Mouse (Mus musculus) CH12.LX (cell line): ENCODE measurements around the gene Fam222b. TPM values are rescaled to one million over a fixed set of nuclear protein-coding genes. Genes with fewer than 3 reads are reported as not detected.

ENCODE experiments used
- DNase-seq: peaks from one replicate; pipeline ENCODE4 v3.0.0-alpha.2; 2013; ENCODE audit errors: extremely low read depth
- H3K27ac ChIP-seq: 2 replicates; pipeline ENCODE4 v1.5.1; 2012; ENCODE audit warnings: low read depth, mild to moderate bottlenecking, control low read depth, moderate library complexity; ENCODE audit not compliant: insufficient read depth
- H3K27me3 ChIP-seq: replicated peaks from 2 replicates; pipeline ENCODE3; 2012; ENCODE audit warnings: inconsistent platforms
- H3K36me3 ChIP-seq, 2 experiments: replicated peaks in 1 of 2; 2 replicates each; pipeline versions ENCODE3 to v1.6.1; 2012; ENCODE audit warnings: inconsistent platforms in 1 of 2, low read length in 1 of 2, mild to moderate bottlenecking in 1 of 2, mixed read lengths in 1 of 2, moderate library complexity in 1 of 2; ENCODE audit not compliant: control insufficient read depth in 1 of 2, insufficient read depth in 1 of 2
- H3K4me1 ChIP-seq, 2 experiments: 2 replicates each; pipeline ENCODE4 v1.6.1; 2012; ENCODE audit warnings: inconsistent platforms in 1 of 2, moderate library complexity in 1 of 2; ENCODE audit not compliant: insufficient read depth in 2 of 2, control insufficient read depth in 1 of 2
- H3K4me2 ChIP-seq: 2 replicates; pipeline ENCODE4 v1.6.1; 2012; ENCODE audit warnings: low read depth, mild to moderate bottlenecking, control low read depth; ENCODE audit not compliant: poor library complexity, insufficient read depth, severe bottlenecking
- H3K4me3 ChIP-seq, 3 experiments: fragments of 150-350 bp in 1 of 3; sonication (generic) in 1 of 3; replicated peaks in 1 of 3; 2 replicates each; pipeline versions ENCODE3 to v1.5.1; 2011 to 2012; ENCODE audit warnings: low read depth in 2 of 3, low read length in 2 of 3, mild to moderate bottlenecking in 2 of 3, moderate library complexity in 2 of 3, control low read depth in 1 of 3, improper control_type of control experiment in 1 of 3, inconsistent platforms in 1 of 3, mixed read lengths in 1 of 3; ENCODE audit not compliant: poor library complexity in 1 of 3
- H3K79me2 ChIP-seq: replicated peaks from 2 replicates; pipeline ENCODE4 v1.6.1; 2012; ENCODE audit warnings: mild to moderate bottlenecking, moderate library complexity; ENCODE audit not compliant: control insufficient read depth, poor library complexity, insufficient read depth, severe bottlenecking; ENCODE audit errors: extremely low read depth
- H3K9ac ChIP-seq: 2 replicates; pipeline ENCODE4 v1.6.1; 2012; ENCODE audit warnings: low read depth, mild to moderate bottlenecking, control low read depth, moderate library complexity; ENCODE audit not compliant: insufficient read depth
- H3K9me3 ChIP-seq: replicated peaks from 2 replicates; pipeline ENCODE3; 2012; ENCODE audit warnings: low read length, inconsistent platforms, mixed read lengths
- BHLHE40 ChIP-seq: IDR thresholded peaks from 2 replicates; pipeline ENCODE4 v1.6.1; 2011; ENCODE audit warnings: mild to moderate bottlenecking, low read depth, low read length, improper control_type of control experiment
- CHD1 ChIP-seq: IDR thresholded peaks from 2 replicates; pipeline ENCODE4 v1.6.1; 2012; ENCODE audit warnings: low read depth, low read length, improper control_type of control experiment, inconsistent platforms
- ELF1 ChIP-seq: IDR thresholded peaks from 2 replicates; pipeline ENCODE4 v1.6.1; 2014; ENCODE audit warnings: low read depth, mild to moderate bottlenecking, inconsistent platforms, low read length, improper control_type of control experiment
- EP300 ChIP-seq: IDR thresholded peaks from 2 replicates; pipeline ENCODE4 v1.6.1; 2011; ENCODE audit warnings: low read length, improper control_type of control experiment
- ETS1 ChIP-seq: conservative IDR thresholded peaks from 2 replicates; pipeline ENCODE4 v1.6.1; 2012; ENCODE audit warnings: low read depth, mild to moderate bottlenecking, inconsistent platforms, low read length, improper control_type of control experiment, moderate library complexity
- HCFC1 ChIP-seq: IDR thresholded peaks from 2 replicates; pipeline ENCODE4 v1.6.1; 2012; ENCODE audit warnings: low read depth, mild to moderate bottlenecking, inconsistent platforms, low read length, improper control_type of control experiment
- IRF4 ChIP-seq: IDR thresholded peaks from 2 replicates; pipeline ENCODE4 v1.6.1; 2014; ENCODE audit warnings: low read depth, mild to moderate bottlenecking, inconsistent platforms, low read length, improper control_type of control experiment
- JUN ChIP-seq: IDR thresholded peaks from 2 replicates; pipeline ENCODE4 v1.6.1; 2011; ENCODE audit warnings: low read depth, mild to moderate bottlenecking, low read length, improper control_type of control experiment, moderate library complexity; ENCODE audit not compliant: insufficient read depth
- JUND ChIP-seq: conservative IDR thresholded peaks from 2 replicates; pipeline ENCODE4 v1.6.1; 2011; ENCODE audit warnings: low read depth, low read length, improper control_type of control experiment
- KAT2A ChIP-seq: IDR thresholded peaks from 2 replicates; pipeline ENCODE4 v1.6.1; 2012; ENCODE audit warnings: low read length, improper control_type of control experiment, inconsistent platforms; ENCODE audit not compliant: insufficient replicate concordance
- MAX ChIP-seq: IDR thresholded peaks from 2 replicates; pipeline ENCODE4 v1.6.1; 2011; ENCODE audit warnings: low read length, improper control_type of control experiment
- MAZ ChIP-seq: IDR thresholded peaks from 2 replicates; pipeline ENCODE4 v1.6.1; 2012; ENCODE audit warnings: low read depth, mild to moderate bottlenecking, inconsistent platforms, low read length, improper control_type of control experiment, moderate library complexity
- MEF2A ChIP-seq: IDR thresholded peaks from 2 replicates; pipeline ENCODE4 v1.6.1; 2014; ENCODE audit warnings: low read depth, mild to moderate bottlenecking, inconsistent platforms, low read length, improper control_type of control experiment, borderline replicate concordance
- NRF1 ChIP-seq: IDR thresholded peaks from 2 replicates; pipeline ENCODE4 v1.6.1; 2014; ENCODE audit warnings: low read depth, mild to moderate bottlenecking, inconsistent platforms, low read length, improper control_type of control experiment, moderate library complexity
- PAX5 ChIP-seq: IDR thresholded peaks from 2 replicates; pipeline ENCODE4 v1.6.1; 2012; ENCODE audit warnings: low read length, inconsistent platforms, mixed read lengths
- RAD21 ChIP-seq: IDR thresholded peaks from 2 replicates; pipeline ENCODE4 v1.6.1; 2011; ENCODE audit warnings: low read depth, mild to moderate bottlenecking, low read length, improper control_type of control experiment, moderate library complexity
- RCOR1 ChIP-seq: conservative IDR thresholded peaks from 2 replicates; pipeline ENCODE4 v1.6.1; 2012; ENCODE audit warnings: low read depth, mild to moderate bottlenecking, inconsistent platforms, low read length, improper control_type of control experiment
- USF1 ChIP-seq: IDR thresholded peaks from 2 replicates; pipeline ENCODE4 v1.6.1; 2014; ENCODE audit warnings: low read depth, mild to moderate bottlenecking, inconsistent platforms, low read length, improper control_type of control experiment
- ZC3H11A ChIP-seq: IDR thresholded peaks from 2 replicates; pipeline ENCODE4 v1.6.1; 2012; ENCODE audit warnings: low read depth, mild to moderate bottlenecking, inconsistent platforms, low read length, improper control_type of control experiment
- ZKSCAN1 ChIP-seq: IDR thresholded peaks from 2 replicates; pipeline ENCODE4 v1.6.1; 2012; ENCODE audit warnings: low read depth, inconsistent platforms, low read length, improper control_type of control experiment, borderline replicate concordance
- ZMIZ1 ChIP-seq: IDR thresholded peaks from 2 replicates; pipeline ENCODE4 v1.6.1; 2012; ENCODE audit warnings: low read depth, mild to moderate bottlenecking, inconsistent platforms, low read length, improper control_type of control experiment
- ZNF384 ChIP-seq: IDR thresholded peaks from 2 replicates; pipeline ENCODE4 v1.6.1; 2012; ENCODE audit warnings: low read depth, low read length, improper control_type of control experiment, inconsistent platforms
- dilution Hi-C: fragments of 300-500 bp; cut with MboI; formaldehyde crosslinking; loops from 2 replicates; pipeline ENCODE4 v1.14.3; 2020; ENCODE audit warnings: low sequenced_read_pairs; ENCODE audit not compliant: extremely low pct_unique_long_range_greater_than_20kb, extremely low pct_ligation_motif_present
- in situ Hi-C: fragments of 300-500 bp; cut with MboI; formaldehyde crosslinking; loops from 3 replicates; pipeline ENCODE4 v1.14.3; 2019; ENCODE audit warnings: low sequenced_read_pairs, low pct_ligation_motif_present, low pct_unique_long_range_greater_than_20kb, mixed read lengths
- polyA plus RNA-seq: library from polyadenylated mRNA; unstranded; fragments of >175 nt; gene quantifications from 2 replicates; pipeline ENCODE4 v1.2.1, GENCODE M21; 2012; ENCODE audit warnings: low read depth; ENCODE audit not compliant: insufficient read length
- total RNA-seq, 2 experiments: library from RNA; depleted of rRNA; stranded (reverse); fragments of 300-350 nt in 1 of 2; fragments of >200 nt in 1 of 2; gene quantifications; 2 replicates each; pipeline ENCODE4 v1.2.3; 2012 to 2014

Gene Fam222b
- total and polyA plus RNA-seq, 3 experiments, result 5.9 to 34.4 (median 8.7) TPM

DNA sequence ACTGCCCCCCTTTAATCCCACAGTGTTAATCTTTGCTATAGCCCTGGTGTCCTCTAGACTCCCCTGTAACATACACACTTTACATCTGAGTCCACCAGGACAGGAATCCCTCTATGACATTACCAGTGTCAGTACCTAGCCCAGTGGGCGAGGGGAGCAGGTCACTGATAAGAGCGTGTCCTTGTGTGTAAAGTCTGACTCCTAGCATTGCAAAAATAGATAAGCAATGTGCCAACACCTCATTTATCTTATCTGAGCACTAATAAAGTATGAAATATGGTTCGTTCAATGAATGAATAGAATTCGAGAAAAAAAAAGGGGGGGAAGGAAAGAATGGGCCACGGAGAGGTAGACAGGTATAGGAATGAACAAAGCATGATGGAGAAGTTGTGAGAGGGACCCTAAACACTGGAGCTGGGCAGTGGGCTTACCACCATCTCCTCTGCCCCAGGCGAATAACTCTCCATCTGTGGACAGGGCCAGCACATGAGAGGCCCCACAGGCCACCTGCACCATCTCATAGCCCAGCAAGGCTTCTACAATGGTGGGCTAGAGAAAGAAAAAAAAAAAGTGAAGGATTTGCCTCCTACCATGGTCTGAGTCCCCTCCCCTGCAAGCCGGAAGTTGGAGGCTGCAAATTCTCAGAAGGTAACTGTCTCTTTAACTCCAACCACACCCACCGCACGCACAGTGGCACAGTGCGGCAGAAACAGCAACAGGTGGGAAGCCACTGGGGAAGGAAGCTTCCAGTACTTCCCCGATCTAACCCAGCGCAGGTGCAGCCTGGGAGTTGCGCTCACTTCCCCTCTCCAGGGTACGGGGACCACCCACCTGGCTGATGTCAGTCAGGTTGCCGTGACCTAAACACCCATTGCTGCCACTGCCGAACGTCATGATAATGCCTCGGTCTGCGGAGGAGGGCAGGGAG lies 74.3 kb downstream of the Fam222b start (continued):
- TF ChIP-seq RCOR1, result peak; percentile 78
- TF ChIP-seq BHLHE40, result peak; percentile 92
- no peak for TF ChIP-seq ZKSCAN1
- peak; percentile 46; the same call in 1 of the 2 replicates for TF ChIP-seq MAZ
- peak; percentile 79 for TF ChIP-seq MAX
- 0 out of 2 replicates have a peak, but pooled peaks have one; percentile 38 for TF ChIP-seq KAT2A
- peak; percentile 62 for TF ChIP-seq HCFC1
- peak; percentile 64 for TF ChIP-seq MEF2A
- no peak for TF ChIP-seq USF1
- no peak for TF ChIP-seq ZC3H11A
- no peak for TF ChIP-seq JUN
- TF ChIP-seq JUND, result no peak
- TF ChIP-seq EP300, result peak; percentile 63
- no peak for TF ChIP-seq CHD1
- peak; percentile 72 for TF ChIP-seq ETS1
- peak; percentile 91 for TF ChIP-seq ELF1
- TF ChIP-seq RAD21, result no peak; the same call in 1 of the 2 replicates
- TF ChIP-seq ZNF384, result peak; percentile 53

GRCm38 (mm10) chr11:78170306-78170705 lies 75.8 kb downstream of the Fam222b start:
- Histone ChIP-seq H3K36me3 (peaks cover 0 to 37% of the 10 kb centered on the region in 2 experiments), H3K27me3 (no peaks in the 10 kb centered on the region), H3K9me3 (peaks cover 2% of the 10 kb centered on the region), H3K4me2 (no peak overlapping the region), H3K4me1 (peaks cover 11 to 70% of the 10 kb centered on the region in 2 experiments), H3K9ac (no peak overlapping the region), H3K27ac (no peak overlapping the region), H3K79me2 (no peaks in the 10 kb centered on the region), H3K4me3 (no peak overlapping the region)
- no peak for DNase-seq
- dilution Hi-C loops (no loop called here), in situ Hi-C loops (loop anchor here (10.0 kb wide), 1 partner anchor 146 kb away; no protein-coding TSS in a partner anchor)
- no peak for TF ChIP-seq ELF1
- no peak for TF ChIP-seq ZMIZ1
- no peak for TF ChIP-seq BHLHE40
- no peak for TF ChIP-seq IRF4
- TF ChIP-seq NRF1, result no peak
- TF ChIP-seq PAX5, result no peak
